Mouse (Mus musculus) forebrain, embryonic 12.5 days (tissue): ENCODE measurements around the gene P3h4. TPM values are rescaled to one million over a fixed set of nuclear protein-coding genes. Genes with fewer than 3 reads are reported as not detected.
A peak's percentile ranks its signal among the peaks of the same experiment; 100 is the strongest.

Source experiments
- ATAC-seq: fragments of 200-750 bp; cut with Nextera tagmentation; 2 replicates; pipeline ENCODE4 v1.8.0; 2017; ENCODE audit warnings: moderate TSS enrichment; ENCODE audit not compliant: low FRiP score
- H3K27ac ChIP-seq: fragments of 300-500 bp; sonication (generic); 2 replicates; pipeline ENCODE4 v1.5.1; 2016; ENCODE audit warnings: mild to moderate bottlenecking
- H3K27me3 ChIP-seq: fragments of 300-500 bp; sonication (generic); 2 replicates; pipeline ENCODE4 v1.6.1; 2016; ENCODE audit warnings: mild to moderate bottlenecking
- H3K36me3 ChIP-seq: fragments of 300-500 bp; sonication (generic); replicated peaks from 2 replicates; pipeline ENCODE4 v1.6.1; 2016; ENCODE audit warnings: mild to moderate bottlenecking
- H3K4me1 ChIP-seq: fragments of 300-500 bp; sonication (generic); 2 replicates; pipeline ENCODE4 v1.6.1; 2016
- H3K4me2 ChIP-seq: fragments of 300-500 bp; sonication (generic); 2 replicates; pipeline ENCODE4 v1.6.1; 2016; ENCODE audit warnings: mild to moderate bottlenecking, moderate library complexity
- H3K4me3 ChIP-seq: fragments of 300-500 bp; sonication (generic); replicated peaks from 2 replicates; pipeline ENCODE4 v1.5.1; 2016; ENCODE audit warnings: mild to moderate bottlenecking
- H3K9ac ChIP-seq: fragments of 300-500 bp; sonication (generic); 2 replicates; pipeline ENCODE4 v1.6.1; 2016; ENCODE audit warnings: mild to moderate bottlenecking
- H3K9me3 ChIP-seq: fragments of 300-500 bp; sonication (generic); 2 replicates; pipeline ENCODE4 v1.6.1; 2016
- WGBS: fragments of 180-500 bp; shearing (Covaris S2); methylation state at CpG from one replicate; pipeline ENCODE4 v1.1.7; 2016; 5-methylcytosine and 5-hydroxymethylcytosine counted together
- polyA plus RNA-seq: library from polyadenylated mRNA; unstranded; fragments of >200 nt; fragmentation: Nextera tagmentation; extraction: Ambion mirVana; gene quantifications from 2 replicates; pipeline ENCODE4 v1.2.1, GENCODE M21; 2016

Gene P3h4
- 15.9 and 18.9 TPM in 2 replicates for polyA plus RNA-seq

DNA sequence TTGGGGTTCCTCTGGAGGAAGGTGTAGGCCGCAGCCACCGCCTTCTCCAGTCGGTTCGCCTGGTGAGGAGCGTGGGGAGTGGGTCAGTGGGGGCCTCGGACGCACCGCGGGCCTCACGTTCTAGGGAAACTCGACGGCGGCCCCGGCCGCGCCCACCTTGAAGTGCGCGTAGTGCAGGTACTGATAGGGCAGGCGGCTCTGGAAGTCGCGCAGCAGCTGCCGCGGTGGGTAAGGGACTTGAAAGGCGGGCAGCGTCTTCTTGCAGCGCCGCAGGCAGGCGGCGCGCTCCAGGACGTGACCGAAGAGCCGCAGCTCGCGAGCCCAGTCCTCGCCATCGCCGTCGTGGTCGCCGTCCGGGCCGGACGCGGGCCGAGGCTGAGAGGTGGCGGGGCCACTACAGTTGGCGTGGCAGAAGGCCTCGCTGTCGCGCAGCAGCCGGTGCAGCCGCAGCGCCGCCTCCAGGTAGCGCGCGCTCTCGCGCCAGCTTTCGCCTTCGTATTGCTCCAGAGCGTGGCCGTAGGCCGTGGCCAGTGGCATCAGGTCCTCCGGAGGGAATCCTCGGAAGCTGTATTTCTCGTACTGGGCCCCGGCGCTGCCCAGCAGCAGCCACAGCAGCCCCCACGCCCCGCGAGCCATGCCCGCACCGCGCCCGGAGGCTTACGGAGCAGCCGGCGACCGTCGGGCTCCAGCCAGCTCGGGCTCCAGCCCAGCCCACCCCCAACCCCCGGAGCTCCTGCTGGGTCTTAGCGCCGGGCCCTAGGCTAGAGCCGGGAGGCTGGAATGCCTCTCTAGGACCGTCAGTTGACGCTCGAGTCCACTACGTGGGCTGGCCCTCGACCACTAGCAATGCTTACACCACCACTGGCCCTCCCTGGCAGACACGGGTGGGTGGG is at the start of gene P3h4:
Gene P3h4, minus strand, starts transcription at position 816 of the 893 bp plus-strand sequence.
- peak within 1 kb of the TSS; percentile 37 for H3K27ac ChIP-seq
- H3K9me3 ChIP-seq = no peaks in the 10 kb centered on the region
- peaks cover 39% of the 10 kb centered on the region for H3K4me1 ChIP-seq
- no peaks in the 10 kb centered on the region for H3K36me3 ChIP-seq
- peak within 1 kb of the TSS; percentile 61 for H3K9ac ChIP-seq
- H3K4me2 ChIP-seq = peak within 1 kb of the TSS; percentile 74
- ATAC-seq = peak; percentile 89
- peak within 1 kb of the TSS; percentile 54 for H3K4me3 ChIP-seq
- peaks cover 40% of the 10 kb centered on the region for H3K27me3 ChIP-seq
- WGBS = 1% methylated on average over 93 of the region's 93 CpGs

DNA sequence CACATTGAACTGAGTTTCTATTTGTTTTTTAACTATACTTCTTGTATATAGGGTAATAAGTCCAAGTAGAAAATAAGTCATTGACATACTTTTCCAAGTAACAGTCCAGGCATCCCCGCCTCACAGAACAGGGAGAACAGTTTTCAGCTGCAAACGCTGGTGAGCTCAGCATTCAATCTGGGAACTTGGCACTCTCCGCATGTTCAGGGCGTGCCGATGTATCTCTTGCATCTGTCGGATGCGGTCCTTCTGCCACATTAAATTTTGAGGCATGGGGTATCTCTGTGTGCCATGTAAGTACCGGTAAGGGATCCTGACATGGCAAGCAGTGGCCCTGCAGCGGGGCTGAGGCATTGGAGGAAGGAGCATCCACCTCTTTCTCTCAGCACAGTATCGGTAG is 48.1 kb upstream of the P3h4 start:
- no peak for ATAC-seq
- 94% methylated on average over 10 of the region's 10 CpGs for WGBS
- Histone ChIP-seq H3K4me1 (no peaks in the 10 kb centered on the region), H3K9ac (no peak overlapping the region), H3K4me3 (no peak overlapping the region), H3K36me3 (peaks cover 35% of the 10 kb centered on the region), H3K4me2 (no peak overlapping the region), H3K27me3 (no peaks in the 10 kb centered on the region), H3K27ac (no peak overlapping the region), H3K9me3 (no peaks in the 10 kb centered on the region)

DNA sequence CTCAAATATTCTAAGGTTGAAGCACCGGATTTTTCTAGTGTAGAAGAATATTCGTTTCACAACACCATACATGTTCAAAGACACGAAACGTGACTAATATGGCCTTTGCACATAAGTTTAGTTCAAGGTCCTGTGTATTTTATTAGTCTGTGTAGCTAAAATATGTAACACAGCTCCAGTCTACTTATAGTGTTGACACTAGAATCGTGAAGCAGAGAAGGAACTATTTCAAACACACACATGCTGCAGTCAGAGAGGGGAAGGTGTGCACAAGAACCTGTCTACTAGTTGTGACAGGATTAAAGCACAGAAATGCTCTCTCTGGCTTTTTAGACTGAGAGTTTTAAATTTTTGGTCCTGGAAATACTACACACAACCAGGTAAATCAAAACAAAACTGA is 43.1 kb upstream of the P3h4 start:
- ATAC-seq = no peak
- H3K4me3 ChIP-seq = no peak overlapping the region
- WGBS = 93% methylated on average over 5 of the region's 5 CpGs
- no peak overlapping the region for H3K9ac ChIP-seq
- no peak overlapping the region for H3K27ac ChIP-seq
- H3K9me3 ChIP-seq = no peaks in the 10 kb centered on the region
- H3K27me3 ChIP-seq = no peaks in the 10 kb centered on the region
- H3K4me1 ChIP-seq = no peaks in the 10 kb centered on the region
- peaks cover 38% of the 10 kb centered on the region for H3K36me3 ChIP-seq
- no peak overlapping the region for H3K4me2 ChIP-seq

DNA sequence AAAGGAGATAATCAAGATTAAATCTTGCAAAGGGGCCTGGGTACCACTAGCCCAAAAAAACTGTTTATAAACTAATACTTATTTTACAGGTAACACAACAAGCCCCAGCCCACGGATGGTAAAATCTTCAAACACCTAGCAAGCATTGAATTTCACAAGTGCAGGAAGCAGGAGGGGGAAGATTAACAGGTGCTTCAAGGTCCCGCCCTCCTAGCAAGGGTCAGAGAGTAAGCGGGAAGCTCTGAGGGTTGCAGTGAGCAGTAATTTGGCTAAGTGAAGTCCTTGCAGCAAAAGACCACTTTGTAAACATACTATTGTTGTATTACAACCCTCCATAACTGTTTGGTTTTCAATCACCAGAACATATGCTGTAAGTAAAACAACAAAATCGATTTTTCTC is 42.6 kb upstream of the P3h4 start:
- Histone ChIP-seq H3K27me3 (no peaks in the 10 kb centered on the region), H3K9me3 (no peaks in the 10 kb centered on the region), H3K4me3 (no peak overlapping the region), H3K4me1 (no peaks in the 10 kb centered on the region), H3K9ac (no peak overlapping the region), H3K4me2 (no peak overlapping the region), H3K36me3 (peaks cover 35% of the 10 kb centered on the region), H3K27ac (no peak overlapping the region)
- WGBS = 79% methylated on average over 4 of the region's 4 CpGs
- ATAC-seq = no peak

DNA sequence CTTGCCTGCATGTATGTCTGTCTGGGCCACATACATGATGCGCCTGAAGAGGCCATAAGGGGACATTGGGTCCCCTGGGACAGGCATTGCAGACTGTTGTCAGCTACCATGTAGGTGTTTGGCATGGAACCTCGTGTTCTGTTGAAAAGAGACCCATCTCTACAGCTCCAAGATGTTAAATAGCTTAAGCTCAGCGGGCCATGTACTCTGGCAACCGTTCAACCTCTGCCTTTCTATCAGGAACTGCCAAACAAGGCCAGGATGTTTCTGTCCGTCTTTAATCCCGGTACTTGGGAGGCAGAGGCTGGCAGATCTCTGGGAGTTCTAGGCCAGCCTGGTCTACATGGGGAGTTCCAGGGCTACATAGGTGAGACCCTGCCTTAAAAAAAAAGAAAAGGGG is 28.0 kb upstream of the P3h4 start:
- 89% methylated on average over 6 of the region's 6 CpGs for WGBS
- peaks cover 7% of the 10 kb centered on the region for H3K36me3 ChIP-seq

DNA sequence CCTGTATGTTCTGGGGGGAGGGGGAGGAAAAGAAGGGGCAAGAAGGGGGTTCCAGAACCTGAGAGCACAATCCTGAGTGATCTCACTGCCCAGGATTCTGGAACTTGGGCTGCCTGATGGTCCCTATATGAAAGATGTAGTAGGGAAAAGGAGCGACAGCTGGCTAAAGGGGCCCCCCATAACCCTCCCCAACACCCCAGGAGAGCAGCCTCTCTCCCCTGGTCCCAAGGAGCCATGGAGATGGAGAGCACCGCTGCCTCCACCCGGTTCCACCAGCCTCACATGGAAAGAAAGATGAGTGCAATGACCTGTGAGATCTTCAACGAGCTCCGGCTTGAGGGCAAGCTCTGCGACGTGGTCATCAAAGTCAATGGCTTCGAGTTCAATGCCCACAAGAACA is 27.2 kb upstream of the P3h4 start, which contains the start of the genes Nt5c3b and Klhl10:
Gene Nt5c3b, minus strand, starts transcription at position 12 of the 400 bp plus-strand sequence.
Gene Klhl10, plus strand, starts transcription at position 121 of the 400 bp plus-strand sequence.
- Histone ChIP-seq H3K4me1 (peaks cover 16% of the 10 kb centered on the region), H3K27me3 (no peaks in the 10 kb centered on the region), H3K9ac (peak within 1 kb of the TSS; percentile 88), H3K27ac (peak within 1 kb of the TSS; percentile 60), H3K4me2 (peak within 1 kb of the TSS; percentile 82), H3K9me3 (no peaks in the 10 kb centered on the region), H3K36me3 (peaks cover 9% of the 10 kb centered on the region), H3K4me3 (peak within 1 kb of the TSS; percentile 81)
- WGBS = 87% methylated on average over 8 of the region's 8 CpGs
- no peak for ATAC-seq

More for the DNA sequence above, 28.0 kb upstream of the P3h4 start:
- H3K27ac ChIP-seq = no peak overlapping the region
- H3K9ac ChIP-seq = no peak overlapping the region
- H3K9me3 ChIP-seq = no peaks in the 10 kb centered on the region
- no peak overlapping the region for H3K4me3 ChIP-seq
- no peaks in the 10 kb centered on the region for H3K27me3 ChIP-seq
- H3K4me2 ChIP-seq = no peak overlapping the region
- no peak for ATAC-seq
- peaks cover 16% of the 10 kb centered on the region for H3K4me1 ChIP-seq

DNA sequence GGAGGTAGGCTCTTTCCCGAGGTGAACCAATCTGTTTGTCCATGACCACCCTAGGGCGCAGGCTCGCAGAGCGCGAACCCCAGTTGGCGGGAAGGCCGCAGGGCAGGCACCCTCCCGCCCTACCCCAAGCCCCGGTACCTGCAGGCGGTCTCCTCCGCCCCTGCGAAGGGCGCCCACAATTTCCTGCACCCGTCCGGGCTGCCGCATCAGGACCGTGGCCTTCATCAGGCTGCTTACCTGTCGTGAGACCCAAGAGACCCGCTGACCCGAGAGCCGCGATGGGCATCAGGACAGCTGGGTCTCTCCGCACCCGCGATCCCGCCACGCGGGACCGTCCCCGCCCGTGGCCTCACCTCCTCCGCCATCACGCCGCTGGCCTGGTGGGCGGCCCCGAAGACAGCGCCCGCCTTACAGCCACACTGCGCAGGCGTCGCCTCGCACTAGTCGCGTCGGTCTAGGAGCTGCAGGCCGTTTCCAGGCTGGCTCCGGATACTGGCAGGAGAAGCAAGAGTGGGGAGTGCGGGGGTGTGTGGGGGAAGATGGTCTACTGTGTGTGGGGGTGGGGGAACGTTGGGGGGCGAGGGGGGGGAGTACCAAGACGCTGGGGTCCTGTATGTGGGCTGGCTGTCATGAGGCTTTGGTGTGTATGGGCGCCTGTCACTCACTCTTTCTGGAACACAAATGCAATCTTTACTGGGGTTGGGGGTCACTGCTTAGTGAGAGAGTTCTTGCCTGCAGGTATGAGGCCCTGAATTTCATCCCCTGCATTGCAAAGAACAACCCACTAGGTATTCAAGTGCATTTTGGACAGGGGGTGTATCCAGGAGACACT is 26.3 kb upstream of the P3h4 start:
- 1% methylated on average over 47 of the region's 52 CpGs for WGBS
- H3K27ac ChIP-seq = peak overlapping the region; percentile 60

DNA sequence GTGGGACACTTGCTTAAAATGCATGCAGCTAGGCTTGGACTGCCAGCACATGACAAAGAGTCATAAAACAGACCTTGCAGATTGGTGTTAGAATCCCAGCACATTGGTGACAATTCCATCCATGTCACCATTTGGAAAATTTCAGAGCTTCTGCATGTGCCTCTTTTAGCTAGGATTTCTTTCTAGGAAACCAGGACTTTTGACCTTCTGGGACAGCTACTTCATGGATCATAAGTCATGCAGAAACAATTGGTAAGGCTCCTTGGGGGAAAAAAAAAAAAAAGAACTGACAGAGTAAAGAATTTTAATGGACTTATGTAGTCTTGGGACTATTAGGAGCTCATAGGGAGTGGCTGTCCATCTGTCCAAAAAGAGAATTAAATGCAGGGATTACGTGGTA is 23.3 kb upstream of the P3h4 start:
- Histone ChIP-seq H3K9ac (no peak overlapping the region), H3K27ac (no peak overlapping the region), H3K27me3 (no peaks in the 10 kb centered on the region), H3K4me1 (peaks cover 19% of the 10 kb centered on the region), H3K9me3 (no peaks in the 10 kb centered on the region), H3K4me3 (no peak overlapping the region), H3K36me3 (peaks cover 32% of the 10 kb centered on the region), H3K4me2 (no peak overlapping the region)
- no peak for ATAC-seq
- WGBS = 90% methylated on average over 1 of the region's 1 CpGs

More for the DNA sequence above, 26.3 kb upstream of the P3h4 start:
- H3K4me2 ChIP-seq = peak overlapping the region; percentile 82
- peak; percentile 97 for ATAC-seq
- H3K9ac ChIP-seq = peak overlapping the region; percentile 88
- H3K27me3 ChIP-seq = no peaks in the 10 kb centered on the region
- peaks cover 17% of the 10 kb centered on the region for H3K4me1 ChIP-seq
- H3K9me3 ChIP-seq = no peaks in the 10 kb centered on the region
- H3K4me3 ChIP-seq = peak overlapping the region; percentile 81
- peaks cover 16% of the 10 kb centered on the region for H3K36me3 ChIP-seq

DNA sequence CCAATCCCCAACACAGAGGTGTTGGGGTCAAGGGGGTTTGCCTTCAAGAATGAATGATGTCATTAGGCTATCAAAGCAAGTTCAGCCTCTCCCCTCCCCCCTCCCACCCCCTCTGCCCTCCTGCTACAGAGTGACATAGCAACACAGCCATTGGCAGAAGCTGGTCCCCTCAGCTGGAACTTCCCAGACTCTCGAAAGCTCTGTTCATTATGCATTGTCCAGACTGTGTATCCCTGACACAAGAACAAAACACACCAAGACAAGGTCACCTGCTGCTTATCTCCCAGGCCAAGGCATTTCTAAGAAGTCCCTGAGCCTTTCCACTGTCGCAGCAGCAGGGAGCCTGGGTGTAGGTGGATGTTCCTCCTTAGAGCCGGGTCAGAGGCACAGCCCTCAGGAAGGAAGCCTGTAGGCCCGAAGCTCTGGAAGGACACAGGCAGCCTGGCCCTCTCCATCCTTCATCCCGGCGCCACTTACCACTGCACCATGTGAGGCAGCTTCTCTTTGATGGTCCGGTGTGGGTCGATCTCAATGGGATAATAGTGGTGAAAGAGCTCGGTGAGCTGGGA is 21.1 kb upstream of the P3h4 start:
- H3K4me1 ChIP-seq = peaks cover 13% of the 10 kb centered on the region
- 65% methylated on average over 9 of the region's 9 CpGs for WGBS
- H3K27me3 ChIP-seq = no peaks in the 10 kb centered on the region
- no peak overlapping the region for H3K9ac ChIP-seq
- H3K36me3 ChIP-seq = peaks cover 42% of the 10 kb centered on the region
- no peak for ATAC-seq
- no peak overlapping the region for H3K4me2 ChIP-seq
- no peaks in the 10 kb centered on the region for H3K9me3 ChIP-seq
- no peak overlapping the region for H3K27ac ChIP-seq
- H3K4me3 ChIP-seq = no peak overlapping the region

DNA sequence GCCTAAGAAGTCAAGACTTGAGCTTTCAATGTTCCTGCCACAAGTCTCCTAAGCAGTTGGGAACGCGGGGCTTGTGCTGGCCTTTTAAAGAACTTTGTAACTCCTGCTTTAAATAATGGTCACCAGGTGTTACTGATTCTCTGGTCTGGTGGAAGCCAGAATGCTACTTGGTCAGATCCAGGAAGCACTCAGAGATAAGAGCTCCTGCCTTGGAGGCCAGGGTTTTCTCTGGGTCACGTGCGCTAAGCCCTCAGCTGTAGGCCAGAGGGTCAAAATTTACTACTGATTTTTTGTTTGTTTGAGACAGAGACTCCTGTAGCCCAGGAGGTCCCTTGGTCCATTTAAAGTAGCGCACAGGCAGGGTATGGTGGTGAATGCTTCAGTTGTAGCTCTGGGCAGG is 17.4 kb upstream of the P3h4 start:
- 95% methylated on average over 5 of the region's 5 CpGs for WGBS
- Histone ChIP-seq H3K27me3 (no peaks in the 10 kb centered on the region), H3K4me2 (no peak overlapping the region), H3K27ac (no peak overlapping the region), H3K9ac (no peak overlapping the region), H3K9me3 (no peaks in the 10 kb centered on the region), H3K4me3 (no peak overlapping the region), H3K4me1 (peaks cover 3% of the 10 kb centered on the region; the same call in 1 of the 2 replicates), H3K36me3 (peaks cover 52% of the 10 kb centered on the region)
- no peak for ATAC-seq

DNA sequence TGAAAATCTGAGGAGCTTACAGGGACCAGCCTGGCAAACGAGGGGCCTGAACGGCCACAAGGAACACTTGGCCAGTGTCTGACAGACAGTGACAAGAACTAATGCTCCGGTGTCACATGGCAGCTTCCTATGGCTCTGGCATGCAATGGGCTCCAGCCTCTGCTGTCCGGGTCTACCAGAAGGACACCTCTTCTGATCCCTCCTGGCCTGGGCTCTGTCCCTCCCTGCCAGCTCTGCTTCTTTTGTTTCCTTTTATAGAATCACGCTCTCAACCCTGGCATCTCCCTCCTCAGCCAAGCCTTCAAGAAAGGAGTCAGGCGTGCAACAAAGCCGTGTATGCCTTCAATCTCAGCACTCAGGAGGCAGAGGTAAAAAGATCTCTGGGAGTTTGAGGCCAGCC is 15.4 kb upstream of the P3h4 start:
- Histone ChIP-seq H3K27ac (no peak overlapping the region), H3K9ac (no peak overlapping the region), H3K4me2 (no peak overlapping the region), H3K9me3 (no peaks in the 10 kb centered on the region), H3K4me3 (no peak overlapping the region), H3K27me3 (no peaks in the 10 kb centered on the region), H3K4me1 (no peaks in the 10 kb centered on the region), H3K36me3 (peaks cover 40% of the 10 kb centered on the region)
- WGBS = 87% methylated on average over 7 of the region's 7 CpGs
- no peak for ATAC-seq

DNA sequence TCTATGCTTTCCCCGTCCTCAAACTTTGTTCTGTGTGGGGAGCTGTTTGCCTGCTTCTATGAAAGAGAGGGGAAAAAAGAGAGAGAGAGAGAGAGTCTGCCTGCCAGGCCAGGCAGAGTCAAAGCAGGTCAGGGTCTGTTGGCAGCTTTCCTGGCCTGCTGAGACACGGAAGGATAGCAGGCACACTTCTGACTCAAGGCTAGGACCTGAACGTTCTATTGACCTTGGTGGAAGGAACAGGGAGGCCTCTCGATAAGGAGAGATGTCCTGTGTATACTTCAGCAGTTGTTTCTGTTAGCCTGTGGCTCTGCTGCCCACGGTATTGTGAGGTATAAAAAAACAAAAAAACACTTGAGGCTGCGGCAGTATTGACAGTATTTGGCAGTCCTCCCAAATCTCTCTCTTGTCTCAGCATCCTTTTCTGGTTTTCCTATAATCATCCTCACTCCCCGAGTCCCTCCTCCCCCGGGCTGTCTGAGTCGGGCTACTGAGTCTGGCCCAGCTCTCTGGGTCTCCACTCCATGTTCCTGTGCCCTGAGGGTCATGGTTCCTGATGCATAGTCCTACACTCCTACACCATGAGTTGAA is 14.1 kb upstream of the P3h4 start:
- Histone ChIP-seq H3K27me3 (no peaks in the 10 kb centered on the region), H3K4me2 (no peak overlapping the region), H3K27ac (no peak overlapping the region), H3K4me1 (no peaks in the 10 kb centered on the region; the same call in 1 of the 2 replicates), H3K9me3 (no peaks in the 10 kb centered on the region), H3K9ac (no peak overlapping the region), H3K4me3 (no peak overlapping the region), H3K36me3 (peaks cover 35% of the 10 kb centered on the region)
- ATAC-seq = no peak
- 84% methylated on average over 9 of the region's 9 CpGs for WGBS
